ENCODE assay signal across 22 mouse cellular contexts in the genomic region with DNA sequence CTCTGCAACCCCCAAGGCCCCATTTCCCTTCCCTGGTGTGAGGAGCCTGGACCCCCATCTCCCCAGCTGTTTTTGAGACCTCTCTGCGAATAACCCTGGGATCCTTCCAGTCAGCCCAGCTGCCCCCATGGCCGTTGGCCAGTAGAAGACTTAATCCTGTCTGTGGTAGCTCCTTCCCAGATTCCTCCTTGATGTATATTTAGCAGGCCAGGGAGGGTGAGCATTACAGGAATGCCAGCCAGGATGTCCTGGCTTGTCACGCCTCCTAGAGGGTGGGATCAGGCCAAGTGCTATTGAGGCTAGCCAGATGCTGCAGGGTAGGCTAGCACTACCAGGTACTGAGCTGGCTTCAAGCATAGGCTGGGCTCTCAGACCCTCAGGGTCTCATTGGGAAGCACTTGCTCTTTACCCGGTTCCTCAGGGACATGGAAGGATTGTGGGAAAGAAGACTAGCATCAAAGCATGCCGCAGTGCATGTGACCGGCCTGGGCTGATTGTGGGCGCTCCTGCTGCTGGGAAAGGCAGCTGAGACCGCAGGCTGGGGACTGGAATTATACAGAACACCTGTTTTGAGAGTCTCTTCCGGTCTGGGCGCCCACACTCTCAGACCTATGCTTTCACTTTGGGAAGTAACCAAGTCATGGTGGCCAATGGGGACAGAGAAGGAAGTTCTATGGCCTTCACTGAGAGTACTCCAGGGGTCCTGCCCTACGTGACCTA. TPM values are rescaled to one million over a fixed set of nuclear protein-coding genes. Genes with fewer than 3 reads are reported as not detected.
DNase-seq lines count a peak whose midpoint lies in the region; ATAC-seq and TF ChIP-seq lines count a peak whose summit lies in the region.
"Had no signal": no experiment of that assay in that cellular context is flagged by ENCODE, and none has a peak within 500 bp of the region (broad histone marks: within the 10 kb centered on the region; RNA-seq: fewer than 3 reads in every experiment).

No protein-coding gene starts in this region.

- H3K9me3 ChIP-seq in heart, embryonic 15.5 days (replicated peaks): no peaks in the 10 kb centered on the region
- no peaks in the 10 kb centered on the region for H3K9me3 ChIP-seq in limb, embryonic 15.5 days
- H3K9me3 ChIP-seq: hindbrain, embryonic 15.5 days; kidney, embryonic 15.5 days; liver, embryonic 13.5 days; midbrain, embryonic 13.5 days had no signal

- no peak for TF ChIP-seq CTCF in cerebellum, adult 2 months (IDR thresholded peaks at IDR 0.05; ENCODE audit: borderline replicate concordance, insufficient read depth, low read depth, low read length)

- peak; percentile 76 to 80 for DNase-seq in cerebellum, postnatal 10 days
- DNase-seq in cerebellum, adult 2 months: no peak
- no peak for DNase-seq in heart, postnatal 10 days
- DNase-seq in ZHBTc4 (ENCODE audit: low read depth, low spot score): peak; percentile 44
- DNase-seq in spleen, postnatal 36 days (ENCODE audit: low spot score in 2 of 2): no peak
- no peak for DNase-seq in B cell, adult 2 months
- DNase-seq: cerebellum, adult 9-10 months; liver, embryonic 13.5 days; lung, postnatal 36 days; spleen, adult 18-20 months had no signal

- no peak overlapping the region for H3K9ac ChIP-seq in heart, embryonic 15.5 days
- H3K9ac ChIP-seq in limb, embryonic 15.5 days: no peak overlapping the region
- H3K9ac ChIP-seq: hindbrain, embryonic 15.5 days; kidney, embryonic 15.5 days; liver, embryonic 13.5 days; midbrain, embryonic 13.5 days had no signal

- intact Hi-C loops in heart, postnatal 10 days (cut with DNase I): no loop called here

- WGBS in cerebellum, adult 2 months: 72% methylated on average over 11 of the region's 11 CpGs
- WGBS in heart, embryonic 15.5 days: 49% methylated on average over 11 of the region's 11 CpGs
- 65% methylated on average over 11 of the region's 11 CpGs for WGBS in limb, embryonic 15.5 days

- ATAC-seq in heart, embryonic 15.5 days (replicated peaks; ENCODE audit: insufficient number of reproducible peaks, insufficient read depth, low FRiP score, low read depth): peak; percentile 65; the same call in 1 of the 2 replicates
- no peak for ATAC-seq in limb, embryonic 15.5 days (ENCODE audit: insufficient number of reproducible peaks, low FRiP score, low TSS enrichment, low read depth)
- ATAC-seq: midbrain, embryonic 13.5 days; Patski had no signal

- H3K27ac ChIP-seq in cerebellum, adult 2 months (ENCODE audit: insufficient read depth, low read length): no peak overlapping the region
- H3K27ac ChIP-seq in heart, embryonic 15.5 days: peak overlapping the region; percentile 7; the same call in 1 of the 2 replicates
- peak overlapping the region; percentile 51; the same call in 1 of the 2 replicates for H3K27ac ChIP-seq in limb, embryonic 15.5 days
- H3K27ac ChIP-seq: hindbrain, embryonic 15.5 days; kidney, embryonic 15.5 days; liver, embryonic 13.5 days; midbrain, embryonic 13.5 days had no signal

- H3K4me1 ChIP-seq in cerebellum, adult 2 months (ENCODE audit: control insufficient read depth, insufficient read depth, low read length): peaks cover 28% of the 10 kb centered on the region
- peaks cover 16% of the 10 kb centered on the region for H3K4me1 ChIP-seq in heart, embryonic 15.5 days (replicated peaks)
- peaks cover 26% of the 10 kb centered on the region for H3K4me1 ChIP-seq in limb, embryonic 15.5 days

- H3K27me3 ChIP-seq in cerebellum, adult 2 months (ENCODE audit: control insufficient read depth, insufficient read depth, low read length): no peaks in the 10 kb centered on the region
- no peaks in the 10 kb centered on the region for H3K27me3 ChIP-seq in heart, embryonic 15.5 days
- no peaks in the 10 kb centered on the region for H3K27me3 ChIP-seq in limb, embryonic 15.5 days
- H3K27me3 ChIP-seq: hindbrain, embryonic 15.5 days; kidney, embryonic 15.5 days; liver, embryonic 13.5 days; midbrain, embryonic 13.5 days; Patski had no signal

- H3K4me2 ChIP-seq in heart, embryonic 15.5 days: no peak overlapping the region
- no peak overlapping the region for H3K4me2 ChIP-seq in limb, embryonic 15.5 days
- H3K4me2 ChIP-seq: hindbrain, embryonic 15.5 days; kidney, embryonic 15.5 days; liver, embryonic 13.5 days; midbrain, embryonic 13.5 days had no signal

- H3K36me3 ChIP-seq in heart, embryonic 15.5 days: no peaks in the 10 kb centered on the region
- no peaks in the 10 kb centered on the region for H3K36me3 ChIP-seq in limb, embryonic 15.5 days
- H3K36me3 ChIP-seq: hindbrain, embryonic 15.5 days; kidney, embryonic 15.5 days; liver, embryonic 13.5 days; midbrain, embryonic 13.5 days had no signal

- no peak overlapping the region for H3K4me3 ChIP-seq in cerebellum, adult 2 months (replicated peaks; ENCODE audit: insufficient read depth, low read depth, low read length)
- H3K4me3 ChIP-seq in heart, embryonic 15.5 days: no peak overlapping the region
- H3K4me3 ChIP-seq in limb, embryonic 15.5 days: no peak overlapping the region
- H3K4me3 ChIP-seq: hindbrain, embryonic 15.5 days; kidney, embryonic 15.5 days; liver, embryonic 13.5 days; midbrain, embryonic 13.5 days had no signal

- no peak for TF ChIP-seq POLR2A in cerebellum, adult 2 months (IDR thresholded peaks at IDR 0.05; ENCODE audit: borderline replicate concordance, insufficient read depth, low read length)

RNA-seq across cellular contexts. Expression of a gene that starts 16.3 kb away (rescaled TPM):
- polyA plus RNA-seq in cerebellum, adult 2 months (2012; rRNA removed): 0.29 and 0.64 TPM in 2 replicates
- polyA plus RNA-seq in heart, embryonic 15.5 days (2015; fragmentation: Nextera tagmentation; extraction: Ambion mirVana): not detected in 2 replicates
- total RNA-seq in heart, postnatal 10 days (2021): not detected
- not detected in 2 replicates for polyA plus RNA-seq in limb, embryonic 15.5 days (2015; fragmentation: Nextera tagmentation; extraction: Ambion mirVana)
- total RNA-seq: adrenal gland, adult 18-20 months; layer of hippocampus, adult 18-20 months; left cerebral cortex, adult 8-10 months had no signal
- polyA plus RNA-seq: hindbrain, embryonic 15.5 days; liver, embryonic 13.5 days; midbrain, embryonic 13.5 days; neural tube, embryonic 11.5 days; testis, adult 2 months; urinary bladder, adult 2 months had no signal

RNA-seq across cellular contexts. Expression of a gene that starts 19.3 kb away (rescaled TPM):
- polyA plus RNA-seq in cerebellum, adult 2 months (2012; rRNA removed): 78.3 and 81.3 TPM in 2 replicates
- polyA plus RNA-seq in heart, embryonic 15.5 days (2015; fragmentation: Nextera tagmentation; extraction: Ambion mirVana): 0.08 and 0.46 TPM in 2 replicates
- under 1 TPM in 1 of 2 experiments, not detected in 1; 0.32 TPM for total RNA-seq in heart, postnatal 10 days (2021)
- polyA plus RNA-seq in limb, embryonic 15.5 days (2015; fragmentation: Nextera tagmentation; extraction: Ambion mirVana): 0.86 and 1.7 TPM in 2 replicates
- total RNA-seq: adrenal gland, adult 18-20 months had no signal

RNA-seq across cellular contexts. Expression of a gene that starts 35.9 kb away (rescaled TPM):
- 62.9 and 71.8 TPM in 2 replicates for polyA plus RNA-seq in cerebellum, adult 2 months (2012; rRNA removed)
- 12.4 and 19.8 TPM in 2 replicates for polyA plus RNA-seq in heart, embryonic 15.5 days (2015; fragmentation: Nextera tagmentation; extraction: Ambion mirVana)
- total RNA-seq in heart, postnatal 10 days (2021): 10 to 100 TPM; 12.9 to 18.1 TPM
- polyA plus RNA-seq in limb, embryonic 15.5 days (2015; fragmentation: Nextera tagmentation; extraction: Ambion mirVana): 38.6 and 41.0 TPM in 2 replicates

RNA-seq across cellular contexts. Expression of a gene that starts 49.8 kb away (rescaled TPM):
- polyA plus RNA-seq in cerebellum, adult 2 months (2012; rRNA removed): 4.9 and 5.1 TPM in 2 replicates
- polyA plus RNA-seq in heart, embryonic 15.5 days (2015; fragmentation: Nextera tagmentation; extraction: Ambion mirVana): 0.16 and 0.33 TPM in 2 replicates
- under 1 TPM; 0.24 to 0.47 TPM for total RNA-seq in heart, postnatal 10 days (2021)
- polyA plus RNA-seq in limb, embryonic 15.5 days (2015; fragmentation: Nextera tagmentation; extraction: Ambion mirVana): 0.15 and 0.17 TPM in 2 replicates

Comparison
In these comparisons a context has a peak if more than half of its experiments do, and no peak if none do; other contexts are left out.
1. DNase-seq: peak in cerebellum, postnatal 10 days (2 of 2) and ZHBTc4 (single experiment); none in cerebellum, adult 2 months (0 of 2), heart, postnatal 10 days (0 of 2), spleen, postnatal 36 days (0 of 2) and B cell, adult 2 months (0 of 2).
2. RNA of a gene that starts 19.3 kb away (polyA plus RNA-seq): 78.3 to 81.3 TPM in cerebellum, adult 2 months; 0.86 to 1.7 TPM in limb, embryonic 15.5 days and 0.08 to 0.46 TPM in heart, embryonic 15.5 days; every median in the first group is over 10 times any median in the second.